9 mouse cellular contexts compared by ENCODE assay signal in genomic region chr19:25405987-25406386, GRCm38 (mm10).
DNase-seq lines count a peak whose midpoint lies in the region; ATAC-seq and TF ChIP-seq lines count a peak whose summit lies in the region.
"Had no signal": no experiment of that assay in that cellular context is flagged by ENCODE, and none has a peak within 500 bp of the region (broad histone marks: within the 10 kb centered on the region; RNA-seq: fewer than 3 reads in every experiment).

No protein-coding gene starts in this region.

- DNase-seq in heart, adult 2 months = no peak
- no peak for DNase-seq in heart, adult 9 months (ENCODE audit: low spot score in 2 of 2)
- no peak for DNase-seq in midbrain, embryonic 14.5 days
- DNase-seq in urinary bladder, adult 18-20 months (ENCODE audit: low spot score in 2 of 2) = no peak
- no peak for DNase-seq in urinary bladder, adult 2 months (ENCODE audit: low spot score)
- DNase-seq in cerebellum, adult 9-10 months = no peak

- peak overlapping the region; percentile 93 for H3K27ac ChIP-seq in heart, adult 2 months
- peak overlapping the region; percentile 55 for H3K27ac ChIP-seq in embryonic fibroblast, embryonic 13.5 days (ENCODE audit: insufficient read depth, low read length)
- H3K27ac ChIP-seq in kidney, embryonic 14.5 days (ENCODE audit: low read depth, low read length) = peak overlapping the region; percentile 81; the same call in 1 of the 2 replicates
- no peak overlapping the region for H3K27ac ChIP-seq in midbrain, embryonic 14.5 days (replicated peaks; ENCODE audit: low read depth, low read length)

- peaks cover 4% of the 10 kb centered on the region for H3K4me1 ChIP-seq in heart, adult 2 months (ENCODE audit: control insufficient read depth, insufficient read depth, low read length)
- H3K4me1 ChIP-seq in embryonic fibroblast, embryonic 13.5 days (ENCODE audit: control insufficient read depth, insufficient read depth, low read length) = peaks cover 6% of the 10 kb centered on the region; the same call in 1 of the 2 replicates
- H3K4me1 ChIP-seq in kidney, embryonic 14.5 days (ENCODE audit: control insufficient read depth, insufficient read depth, low read length) = peaks cover 21% of the 10 kb centered on the region; the same call in 1 of the 2 replicates
- H3K4me1 ChIP-seq in midbrain, embryonic 14.5 days (ENCODE audit: control insufficient read depth, insufficient read depth, low read length) = peaks cover 21% of the 10 kb centered on the region
- H3K4me1 ChIP-seq: megakaryocyte, embryonic 14.5 days had no signal

- peak overlapping the region; percentile 76; the same call in 1 of the 2 replicates for H3K9ac ChIP-seq in heart, adult 2 months (ENCODE audit: low read depth, low read length)
- peak overlapping the region; percentile 59; the same call in 1 of the 2 replicates for H3K9ac ChIP-seq in kidney, embryonic 14.5 days (ENCODE audit: low read depth, low read length)
- 0 out of 2 replicates have a peak overlapping the region, but pooled peaks have one; percentile 42 for H3K9ac ChIP-seq in midbrain, embryonic 14.5 days (replicated peaks; ENCODE audit: low read length)

- peak overlapping the region; percentile 61 for H3K4me3 ChIP-seq in heart, adult 2 months
- peak overlapping the region; percentile 52 for H3K4me3 ChIP-seq in embryonic fibroblast, embryonic 13.5 days (ENCODE audit: insufficient read depth, low read length)
- H3K4me3 ChIP-seq in kidney, embryonic 14.5 days (ENCODE audit: low read length) = peak overlapping the region; percentile 42; the same call in 1 of the 2 replicates
- H3K4me3 ChIP-seq in midbrain, embryonic 14.5 days (replicated peaks; ENCODE audit: low read depth, low read length) = peak overlapping the region; percentile 32; the same call in 1 of the 2 replicates
- H3K4me3 ChIP-seq: megakaryocyte, embryonic 14.5 days had no signal

- H3K9me3 ChIP-seq in kidney, embryonic 14.5 days (ENCODE audit: control insufficient read depth, low read length) = no peaks in the 10 kb centered on the region
- no peaks in the 10 kb centered on the region for H3K9me3 ChIP-seq in midbrain, embryonic 14.5 days (ENCODE audit: control insufficient read depth, low read length)

- H3K79me2 ChIP-seq in heart, adult 2 months (replicated peaks; ENCODE audit: control insufficient read depth, insufficient read depth, low read length) = no peaks in the 10 kb centered on the region

- H3K27me3 ChIP-seq in heart, adult 2 months (ENCODE audit: control insufficient read depth, insufficient read depth, low read length) = no peaks in the 10 kb centered on the region
- H3K27me3 ChIP-seq in kidney, embryonic 14.5 days (ENCODE audit: control insufficient read depth, insufficient read depth, low read length) = no peaks in the 10 kb centered on the region
- peaks cover 14% of the 10 kb centered on the region; the same call in 1 of the 2 replicates for H3K27me3 ChIP-seq in midbrain, embryonic 14.5 days (ENCODE audit: control insufficient read depth, insufficient read depth, low read length)

- TF ChIP-seq CTCF in heart, adult 2 months (IDR thresholded peaks at IDR 0.05) = no peak
- TF ChIP-seq CTCF in embryonic fibroblast, embryonic 13.5 days (IDR thresholded peaks at IDR 0.05; ENCODE audit: borderline replicate concordance, insufficient read depth, low read length) = no peak

- peak overlapping the region; percentile 77 for H3K4me2 ChIP-seq in kidney, embryonic 14.5 days (replicated peaks; ENCODE audit: low read depth, low read length)
- H3K4me2 ChIP-seq in midbrain, embryonic 14.5 days (ENCODE audit: low read length) = peak overlapping the region; percentile 68

- ATAC-seq in kidney, embryonic 14.5 days (ENCODE audit: low FRiP score, low TSS enrichment) = no peak
- ATAC-seq in midbrain, embryonic 14.5 days (ENCODE audit: low FRiP score, low TSS enrichment) = no peak

- 39% methylated on average over 6 of the region's 6 CpGs for WGBS in heart, adult 2 months
- WGBS in kidney, embryonic 14.5 days = 28% methylated on average over 6 of the region's 6 CpGs
- 23% methylated on average over 6 of the region's 6 CpGs for WGBS in midbrain, embryonic 14.5 days

- H3K36me3 ChIP-seq in heart, adult 2 months (ENCODE audit: control insufficient read depth, insufficient read depth, low read length) = no peaks in the 10 kb centered on the region
- H3K36me3 ChIP-seq in kidney, embryonic 14.5 days (ENCODE audit: control insufficient read depth, insufficient read depth, low read length) = peaks cover 19% of the 10 kb centered on the region
- no peaks in the 10 kb centered on the region for H3K36me3 ChIP-seq in midbrain, embryonic 14.5 days (ENCODE audit: control insufficient read depth, insufficient read depth, low read length)

- TF ChIP-seq POLR2A in heart, adult 2 months (IDR thresholded peaks at IDR 0.05; ENCODE audit: insufficient read depth, low read depth, low read length) = no peak
- no peak for TF ChIP-seq POLR2A in embryonic fibroblast, embryonic 13.5 days (IDR thresholded peaks at IDR 0.05; ENCODE audit: low read depth, low read length)

- intact Hi-C loops in heart, adult 2 months (cut with DNase I) = no loop called here

- TF ChIP-seq EP300 in heart, adult 2 months (IDR thresholded peaks at IDR 0.05; ENCODE audit: insufficient read depth, low read depth, low read length) = no peak
